Mouse (Mus musculus) brain, adult 2 months (tissue): ENCODE measurements around the gene Tdpoz4.
"Not testable (repeated sequence)": the region's sequence is repeated elsewhere in the genome, so short reads cannot be mapped to it uniquely, and the experiment has no call there.

Source experiments
- DNase-seq: peaks from one replicate; pipeline ENCODE4 v3.0.0; 2011; ENCODE audit warnings: low read depth, low spot score

The Tdpoz4 gene

DNA sequence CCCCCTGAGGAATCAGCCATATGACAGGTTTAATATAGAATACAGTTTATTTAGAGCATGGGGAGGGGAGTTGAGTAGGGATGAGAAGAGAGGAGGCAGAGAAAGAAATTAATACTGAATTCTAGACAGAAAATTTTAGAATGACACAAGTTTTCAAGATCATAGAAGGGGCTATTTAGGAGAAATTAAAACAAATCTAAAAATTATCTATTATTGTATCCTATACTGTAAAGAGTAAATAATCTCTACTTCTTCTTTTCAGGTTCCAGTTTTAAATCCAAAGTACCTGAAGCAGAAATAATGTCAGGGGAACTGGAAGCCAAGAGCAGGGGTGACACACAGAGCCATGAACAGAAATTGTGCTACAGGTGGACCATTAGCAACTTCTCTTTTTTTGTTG is at the start of gene Tdpoz4:
Gene Tdpoz4 (plus strand): TSS at position 301 of the 400 bp plus-strand sequence.
- not testable (repeated sequence) for DNase-seq

DNA sequence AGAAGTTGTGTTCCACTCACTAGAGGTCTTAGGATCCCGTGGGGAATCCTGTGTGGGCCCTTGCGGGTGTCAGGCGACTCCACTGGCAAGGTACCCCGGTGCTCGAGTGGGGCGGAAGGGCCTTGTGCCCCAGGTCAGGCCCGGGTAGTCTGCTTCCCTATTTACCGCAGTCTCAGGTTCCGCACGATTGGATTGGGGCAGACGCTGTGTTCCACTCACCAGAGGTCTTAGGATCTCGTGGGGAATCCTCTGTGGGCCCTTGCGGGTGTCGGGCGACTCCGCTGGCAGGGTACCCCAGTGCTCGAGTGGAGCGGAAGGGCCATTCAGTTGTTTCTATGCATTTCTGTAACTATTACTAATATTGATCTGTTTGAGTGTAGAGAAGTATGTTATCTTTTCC is 42.2 kb upstream of the Tdpoz4 start:
- DNase-seq = not testable (repeated sequence)

DNA sequence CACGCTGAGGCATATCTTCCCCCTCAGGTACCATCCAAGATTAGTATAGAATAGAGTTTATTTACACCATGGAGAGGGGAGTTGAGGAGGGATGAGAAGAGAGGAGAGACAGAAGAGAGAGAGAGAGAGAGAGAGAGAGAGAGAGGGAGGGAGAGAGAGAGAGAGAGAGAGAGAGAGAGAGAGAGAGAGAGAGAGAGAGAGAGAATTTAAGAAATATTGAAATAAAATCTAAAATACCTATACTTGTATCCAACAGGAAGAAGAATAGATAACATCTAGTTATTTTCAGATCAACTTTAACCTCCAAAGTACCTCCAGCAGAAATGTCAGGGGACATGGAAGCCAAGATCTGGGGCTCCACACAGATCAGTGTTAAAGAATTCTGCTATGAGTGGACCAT is 23.5 kb upstream of the Tdpoz4 start, which contains the start of gene Gm5773:
Gene Gm5773 (plus strand): TSS at position 301 of the 400 bp plus-strand sequence.
- not testable (repeated sequence) for DNase-seq

DNA sequence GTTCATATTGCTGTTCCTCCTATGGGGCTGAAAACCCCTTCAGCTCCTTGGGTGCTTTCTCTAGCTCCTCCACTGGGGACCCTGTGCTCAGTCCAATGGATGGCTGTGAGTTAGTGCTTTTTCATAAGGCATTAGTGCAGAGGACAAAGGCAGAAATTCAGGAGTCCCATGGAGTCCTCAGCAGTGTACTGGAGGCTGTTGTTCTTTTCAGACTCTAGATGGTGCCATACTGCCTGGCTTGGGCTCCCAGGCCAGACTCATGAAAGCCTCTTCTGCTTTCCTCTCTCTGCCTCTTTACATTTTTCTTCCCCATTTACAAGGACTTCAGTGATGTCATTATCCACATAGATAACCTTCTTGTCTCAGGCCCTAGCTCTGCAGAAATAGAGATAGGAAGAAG is 17.1 kb downstream of the Tdpoz4 start:
- peak; percentile 12 for DNase-seq

DNA sequence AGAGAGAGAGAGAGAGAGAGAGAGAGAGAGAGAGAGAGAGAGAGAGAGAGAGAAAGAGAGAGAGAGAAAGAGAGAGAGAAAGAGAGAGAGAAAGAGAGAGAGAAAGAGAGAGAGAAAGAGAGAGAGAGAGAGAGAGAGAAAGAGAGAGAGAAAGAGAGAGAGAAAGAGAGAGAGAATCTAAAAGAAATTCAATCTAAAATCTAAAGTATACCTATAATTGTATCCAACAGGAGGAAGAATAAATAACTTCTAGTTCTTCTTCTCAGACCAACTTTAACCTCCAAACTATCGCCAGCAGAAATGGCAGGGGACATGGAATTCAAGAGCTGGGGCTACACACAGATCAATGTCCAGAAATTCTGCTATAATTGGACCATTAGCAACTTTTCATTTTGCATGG is 29.5 kb downstream of the Tdpoz4 start, which contains the start of gene Tdpoz3:
Gene Tdpoz3 (plus strand): TSS at position 301 of the 400 bp plus-strand sequence.
- not testable (repeated sequence) for DNase-seq
